Mouse (Mus musculus): ENCODE results near the gene Lrrc58.

- TF ChIP-seq NELFE (IDR thresholded peaks at IDR 0.05; ENCODE audit: low read depth, low read length), result no peak
- no peak for TF ChIP-seq CHD1 (IDR thresholded peaks at IDR 0.05; ENCODE audit: low read depth, low read length)
- TF ChIP-seq CTCF (IDR thresholded peaks at IDR 0.05 in 2 of 3, conservative IDR thresholded peaks at IDR 0.05 in 1 of 3; ENCODE audit: control insufficient read depth in 1 of 3, insufficient read depth in 1 of 3, low read depth in 2 of 3, low read length in 3 of 3, poor library complexity in 1 of 3, severe bottlenecking in 1 of 3), result no peak
- TF ChIP-seq SIN3A (IDR thresholded peaks at IDR 0.05; ENCODE audit: low read length), result no peak
- no peak for TF ChIP-seq TAL1 (IDR thresholded peaks at IDR 0.05; ENCODE audit: low read length)
These were observed 30.6 kb downstream of the Lrrc58 start for GRCm38 (mm10) chr16:37898790-37899189.
